Mouse (Mus musculus) cerebellum, postnatal 25 days (tissue): ENCODE measurements around the gene Tac4.

Experiments used
- DNase-seq, 2 experiments: peaks; one replicate each; pipeline ENCODE4 v3.0.0; 2021; ENCODE audit warnings: mixed read lengths in 2 of 2

Gene Tac4

GRCm38 (mm10) chr11:95318116-95318515 is 56.8 kb downstream of the Tac4 start:
- no peak for DNase-seq
